Mouse (Mus musculus): ENCODE results near the gene Muc2. TPM values are rescaled to one million over a fixed set of nuclear protein-coding genes. Genes with fewer than 3 reads are reported as not detected.
"Not testable (repeated sequence)": the region's sequence is repeated elsewhere in the genome, so short reads cannot be mapped to it uniquely, and the experiment has no call there.

Muc2 gene
- polyA plus RNA-seq (2015; fragmentation: Nextera tagmentation; extraction: Ambion mirVana): 0.09 and 0.27 TPM in 2 replicates

- Histone ChIP-seq H3K27ac (no peak within 1 kb of the TSS), H3K4me1 (replicated peaks) (peaks cover 5% of the 10 kb centered on the region; the same call in 1 of the 2 replicates), H3K36me3 (no peaks in the 10 kb centered on the region)
Observed at GRCm38 (mm10) chr7:141690040-141690439, at the start of gene Muc2. Gene Muc2, plus strand, starts transcription at chr7:141690340.

GRCm38 (mm10) chr7:141642375-141642774, 47.8 kb upstream of the Muc2 start:
- Histone ChIP-seq H3K4me1 (replicated peaks) (no peaks in the 10 kb centered on the region), H3K4me3 (replicated peaks) (no peak overlapping the region), H3K4me2 (replicated peaks) (no peak overlapping the region), H3K27ac (no peak overlapping the region), H3K36me3 (no peaks in the 10 kb centered on the region), H3K9ac (replicated peaks) (no peak overlapping the region), H3K9me3 (no peaks in the 10 kb centered on the region), H3K27me3 (no peaks in the 10 kb centered on the region)
- 69% methylated on average over 1 of the region's 1 CpGs for WGBS
- no peak for ATAC-seq

More at GRCm38 (mm10) chr7:141690040-141690439, at the start of gene Muc2:
- 88% methylated on average over 8 of the region's 8 CpGs for WGBS
- H3K27me3 ChIP-seq: no peaks in the 10 kb centered on the region
- H3K4me3 ChIP-seq (replicated peaks): no peak within 1 kb of the TSS
- no peaks in the 10 kb centered on the region for H3K9me3 ChIP-seq
- ATAC-seq: no peak
- no peak within 1 kb of the TSS for H3K4me2 ChIP-seq (replicated peaks)
- H3K9ac ChIP-seq (replicated peaks): no peak within 1 kb of the TSS

DNA sequence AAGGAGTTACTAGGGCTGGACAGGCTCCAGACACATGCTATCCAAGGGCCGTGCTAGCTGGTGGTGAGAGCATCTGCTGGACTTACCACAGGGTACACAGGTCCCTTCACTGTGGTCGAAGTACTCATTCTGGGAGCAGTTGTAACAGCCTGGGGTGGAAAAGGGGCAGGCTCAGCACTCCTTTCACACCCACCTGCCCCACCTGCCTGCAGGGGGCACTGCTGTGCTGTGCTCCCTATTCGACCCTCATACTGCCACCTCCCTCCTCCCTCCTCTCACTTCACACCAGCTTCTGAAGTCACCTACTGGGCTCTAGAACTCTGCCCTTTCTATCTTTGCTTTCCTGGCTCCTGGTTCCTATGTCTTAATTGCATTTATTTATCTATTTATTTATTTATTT, 47.0 kb upstream of the Muc2 start:
- no peak for ATAC-seq
- no peaks in the 10 kb centered on the region for H3K9me3 ChIP-seq
- WGBS: 62% methylated on average over 3 of the region's 3 CpGs
- no peak overlapping the region for H3K4me3 ChIP-seq (replicated peaks)
- H3K9ac ChIP-seq (replicated peaks): no peak overlapping the region
- H3K27me3 ChIP-seq: no peaks in the 10 kb centered on the region
- H3K4me2 ChIP-seq (replicated peaks): no peak overlapping the region
- no peak overlapping the region for H3K27ac ChIP-seq
- H3K4me1 ChIP-seq (replicated peaks): no peaks in the 10 kb centered on the region
- H3K36me3 ChIP-seq: no peaks in the 10 kb centered on the region

DNA sequence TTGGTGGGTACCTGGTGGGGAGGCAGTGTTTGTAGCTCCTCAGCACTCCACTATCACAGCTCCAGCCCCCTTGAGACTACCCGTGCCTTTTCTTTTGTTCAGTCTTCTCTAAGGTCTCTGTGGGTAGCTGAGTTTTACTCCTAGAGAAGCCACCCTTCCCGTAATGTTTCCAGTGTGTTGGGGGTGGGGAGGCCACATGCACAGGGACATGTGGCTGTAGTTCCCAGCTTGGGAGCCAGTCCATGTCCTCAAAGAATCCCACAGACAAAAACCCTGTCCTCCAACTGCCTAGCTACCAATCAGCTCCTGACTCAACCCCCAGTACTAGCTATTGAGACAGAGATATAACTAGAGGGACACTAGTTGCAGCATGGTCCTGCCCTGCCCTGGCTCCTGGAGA, 43.1 kb upstream of the Muc2 start:
- Histone ChIP-seq H3K4me1 (replicated peaks) (no peaks in the 10 kb centered on the region), H3K36me3 (no peaks in the 10 kb centered on the region), H3K9ac (replicated peaks) (no peak overlapping the region), H3K4me2 (replicated peaks) (no peak overlapping the region), H3K4me3 (replicated peaks) (no peak overlapping the region), H3K27me3 (no peaks in the 10 kb centered on the region), H3K9me3 (no peaks in the 10 kb centered on the region), H3K27ac (no peak overlapping the region)
- 72% methylated on average over 2 of the region's 2 CpGs for WGBS
- ATAC-seq: no peak

DNA sequence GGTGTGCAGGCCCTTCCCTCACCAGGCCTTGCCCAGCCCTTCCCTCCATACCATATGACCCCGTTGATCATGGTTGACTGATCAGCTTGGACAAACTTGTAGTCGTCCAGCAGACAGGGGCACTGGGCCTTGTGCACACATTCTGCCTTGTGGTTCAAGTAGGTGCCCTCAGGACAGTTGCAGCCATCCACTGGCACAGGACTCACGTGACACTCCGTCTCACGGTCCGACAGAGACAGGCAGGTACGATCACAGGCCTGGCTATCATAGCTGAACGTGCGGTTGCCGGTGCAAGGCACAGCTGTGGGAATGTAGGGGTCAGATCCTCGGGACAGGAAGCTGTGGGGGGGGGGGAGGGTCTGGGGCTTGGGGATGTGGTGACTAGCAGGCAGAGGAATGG, 42.3 kb upstream of the Muc2 start:
- H3K4me1 ChIP-seq (replicated peaks): no peaks in the 10 kb centered on the region
- H3K27ac ChIP-seq: no peak overlapping the region
- no peaks in the 10 kb centered on the region for H3K9me3 ChIP-seq
- 86% methylated on average over 11 of the region's 11 CpGs for WGBS
- H3K36me3 ChIP-seq: no peaks in the 10 kb centered on the region
- H3K27me3 ChIP-seq: no peaks in the 10 kb centered on the region
- H3K4me2 ChIP-seq (replicated peaks): no peak overlapping the region
- no peak overlapping the region for H3K9ac ChIP-seq (replicated peaks)
- ATAC-seq: no peak
- H3K4me3 ChIP-seq (replicated peaks): no peak overlapping the region

DNA sequence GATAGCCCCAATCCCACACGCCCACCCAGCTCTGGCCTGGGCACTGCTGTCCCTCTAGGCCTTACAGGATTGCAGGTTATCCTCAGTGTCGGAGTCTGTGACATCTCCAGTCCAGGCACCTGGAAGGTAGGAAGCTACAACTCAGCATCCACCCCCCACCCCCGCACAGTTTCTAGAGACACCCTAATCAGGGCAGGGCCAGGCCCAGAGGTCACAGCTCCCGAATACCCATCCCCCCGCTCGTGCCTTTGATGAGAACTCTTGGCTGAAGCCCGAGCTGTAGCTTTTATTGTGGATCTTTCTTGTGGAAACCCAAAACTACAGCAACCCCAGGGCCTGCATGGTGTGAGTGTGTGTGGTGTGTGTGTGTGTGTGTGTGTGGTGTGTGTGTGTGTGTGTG, 37.9 kb upstream of the Muc2 start:
- Histone ChIP-seq H3K27ac (no peak overlapping the region), H3K27me3 (no peaks in the 10 kb centered on the region), H3K4me1 (replicated peaks) (0 out of 2 replicates have a peak, but pooled peaks cover 5% of the 10 kb centered on the region), H3K4me2 (replicated peaks) (no peak overlapping the region), H3K9ac (replicated peaks) (no peak overlapping the region), H3K36me3 (no peaks in the 10 kb centered on the region), H3K9me3 (no peaks in the 10 kb centered on the region), H3K4me3 (replicated peaks) (no peak overlapping the region)
- 48% methylated on average over 7 of the region's 7 CpGs for WGBS
- no peak for ATAC-seq

DNA sequence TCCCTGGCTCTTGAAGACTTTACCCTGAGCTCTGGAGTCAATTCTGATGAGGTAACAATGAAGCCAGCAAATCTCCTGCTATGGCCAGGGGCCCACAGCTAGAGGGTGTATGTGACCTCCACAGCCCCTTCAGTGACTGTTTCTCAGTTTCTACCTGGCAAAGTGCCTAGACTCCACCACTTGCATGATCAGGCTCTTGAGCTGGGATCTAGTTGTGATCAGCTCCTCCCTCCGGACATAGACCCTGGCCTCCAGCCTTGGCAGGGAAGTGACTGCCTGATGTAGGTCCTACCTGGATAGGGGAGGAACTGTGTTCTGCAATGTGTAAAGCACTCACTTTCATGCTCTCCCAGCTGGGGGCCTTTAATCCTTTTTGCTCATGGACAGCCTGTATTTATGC, 29.8 kb upstream of the Muc2 start:
- H3K9ac ChIP-seq (replicated peaks): no peak overlapping the region
- ATAC-seq: no peak
- H3K36me3 ChIP-seq: no peaks in the 10 kb centered on the region
- no peaks in the 10 kb centered on the region for H3K9me3 ChIP-seq
- H3K4me3 ChIP-seq (replicated peaks): no peak overlapping the region
- H3K27ac ChIP-seq: no peak overlapping the region
- H3K4me2 ChIP-seq (replicated peaks): no peak overlapping the region
- 88% methylated on average over 1 of the region's 1 CpGs for WGBS
- H3K27me3 ChIP-seq: no peaks in the 10 kb centered on the region
- H3K4me1 ChIP-seq (replicated peaks): no peaks in the 10 kb centered on the region

- no peak for ATAC-seq
- no peak overlapping the region for H3K9ac ChIP-seq (replicated peaks)
- 79% methylated on average over 3 of the region's 3 CpGs for WGBS
Observed at GRCm38 (mm10) chr7:141661481-141661880, 28.7 kb upstream of the Muc2 start.

DNA sequence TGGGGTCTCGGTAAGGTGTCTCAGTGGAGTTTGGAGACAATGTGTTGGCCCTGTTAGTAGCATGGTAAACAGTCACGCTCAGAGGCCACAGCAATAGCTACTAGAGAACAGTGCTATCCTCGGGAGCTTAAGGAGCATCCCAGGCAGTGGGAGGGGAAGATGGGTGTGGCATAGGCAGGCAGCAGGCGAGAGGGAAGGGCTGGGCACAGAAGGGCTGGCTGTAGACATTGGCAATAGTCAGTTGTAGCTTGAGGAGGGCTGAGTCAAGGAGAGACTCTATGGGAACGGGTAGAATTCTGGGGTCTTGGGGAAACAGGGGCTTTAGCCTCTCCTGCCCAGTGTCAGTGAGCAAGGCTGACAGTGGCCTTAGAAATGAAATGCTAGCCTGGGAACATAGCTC, 27.9 kb upstream of the Muc2 start:
- H3K27me3 ChIP-seq: no peaks in the 10 kb centered on the region
- H3K9me3 ChIP-seq: no peaks in the 10 kb centered on the region

More at GRCm38 (mm10) chr7:141661481-141661880, 28.7 kb upstream of the Muc2 start:
- Histone ChIP-seq H3K4me2 (replicated peaks) (no peak overlapping the region), H3K9me3 (no peaks in the 10 kb centered on the region), H3K27ac (no peak overlapping the region), H3K4me1 (replicated peaks) (no peaks in the 10 kb centered on the region), H3K4me3 (replicated peaks) (no peak overlapping the region), H3K27me3 (no peaks in the 10 kb centered on the region), H3K36me3 (no peaks in the 10 kb centered on the region)

GRCm38 (mm10) chr7:141666190-141666589, 23.9 kb upstream of the Muc2 start:
- Histone ChIP-seq H3K4me3 (replicated peaks) (no peak overlapping the region), H3K27ac (no peak overlapping the region), H3K4me2 (replicated peaks) (no peak overlapping the region), H3K36me3 (no peaks in the 10 kb centered on the region), H3K4me1 (replicated peaks) (no peaks in the 10 kb centered on the region), H3K27me3 (no peaks in the 10 kb centered on the region), H3K9ac (replicated peaks) (no peak overlapping the region), H3K9me3 (no peaks in the 10 kb centered on the region)
- WGBS: 16% methylated on average over 4 of the region's 4 CpGs
- ATAC-seq: no peak

More for the DNA sequence above, 27.9 kb upstream of the Muc2 start:
- no peaks in the 10 kb centered on the region for H3K36me3 ChIP-seq
- no peak for ATAC-seq
- WGBS: 56% methylated on average over 5 of the region's 5 CpGs
- no peak overlapping the region for H3K4me3 ChIP-seq (replicated peaks)
- H3K4me1 ChIP-seq (replicated peaks): no peaks in the 10 kb centered on the region
- no peak overlapping the region for H3K27ac ChIP-seq
- H3K4me2 ChIP-seq (replicated peaks): no peak overlapping the region
- no peak overlapping the region for H3K9ac ChIP-seq (replicated peaks)

DNA sequence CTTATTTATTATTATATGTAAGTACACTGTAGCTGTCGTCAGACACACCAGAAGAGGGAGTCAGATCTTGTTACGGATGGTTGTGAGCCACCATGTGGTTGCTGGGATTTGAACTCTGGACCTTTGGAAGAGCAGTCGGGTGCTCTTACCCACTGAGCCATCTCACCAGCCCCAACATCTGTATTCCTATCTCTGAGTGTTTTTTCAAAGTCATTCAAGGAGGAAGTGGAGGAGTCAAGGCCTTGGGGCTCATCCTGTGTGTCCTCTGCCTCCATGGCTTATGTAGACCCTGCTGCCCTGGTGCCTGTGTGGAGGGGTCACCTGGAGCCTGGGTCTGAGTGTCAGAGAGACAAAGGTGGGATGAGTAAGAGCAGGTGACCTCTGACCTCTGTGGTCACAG, 21.0 kb upstream of the Muc2 start:
- H3K27me3 ChIP-seq; H3K9me3 ChIP-seq; H3K27ac ChIP-seq; H3K36me3 ChIP-seq; H3K4me2 ChIP-seq (replicated peaks); ATAC-seq; H3K9ac ChIP-seq (replicated peaks); H3K4me1 ChIP-seq (replicated peaks); H3K4me3 ChIP-seq (replicated peaks): not testable (repeated sequence)
- WGBS: 80% methylated on average over 3 of the region's 3 CpGs

DNA sequence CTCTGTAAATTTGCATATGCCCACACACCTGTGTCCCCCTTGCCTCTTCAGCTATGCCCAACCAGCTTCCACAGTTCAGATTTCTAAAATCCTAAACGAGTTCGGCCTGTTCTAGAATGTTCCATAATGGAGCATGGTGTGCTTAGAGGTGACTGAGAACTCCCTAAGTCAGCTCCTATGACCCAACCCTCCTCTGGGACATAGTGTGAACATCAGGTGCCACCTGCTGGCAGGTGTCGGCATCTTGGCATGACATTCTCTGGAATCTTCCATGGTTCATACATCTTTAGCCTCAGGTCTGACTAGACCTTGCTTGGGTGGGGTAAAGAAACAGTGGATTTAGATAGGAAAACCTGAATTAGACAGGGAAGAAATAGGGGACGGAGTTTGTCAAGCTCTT, 19.1 kb upstream of the Muc2 start:
- no peak overlapping the region for H3K27ac ChIP-seq
- no peak for ATAC-seq
- H3K27me3 ChIP-seq: no peaks in the 10 kb centered on the region
- no peak overlapping the region for H3K4me3 ChIP-seq (replicated peaks)
- H3K9ac ChIP-seq (replicated peaks): no peak overlapping the region
- H3K4me2 ChIP-seq (replicated peaks): no peak overlapping the region
- 88% methylated on average over 4 of the region's 4 CpGs for WGBS
- no peaks in the 10 kb centered on the region for H3K9me3 ChIP-seq
- H3K36me3 ChIP-seq: no peaks in the 10 kb centered on the region
- no peaks in the 10 kb centered on the region for H3K4me1 ChIP-seq (replicated peaks)

DNA sequence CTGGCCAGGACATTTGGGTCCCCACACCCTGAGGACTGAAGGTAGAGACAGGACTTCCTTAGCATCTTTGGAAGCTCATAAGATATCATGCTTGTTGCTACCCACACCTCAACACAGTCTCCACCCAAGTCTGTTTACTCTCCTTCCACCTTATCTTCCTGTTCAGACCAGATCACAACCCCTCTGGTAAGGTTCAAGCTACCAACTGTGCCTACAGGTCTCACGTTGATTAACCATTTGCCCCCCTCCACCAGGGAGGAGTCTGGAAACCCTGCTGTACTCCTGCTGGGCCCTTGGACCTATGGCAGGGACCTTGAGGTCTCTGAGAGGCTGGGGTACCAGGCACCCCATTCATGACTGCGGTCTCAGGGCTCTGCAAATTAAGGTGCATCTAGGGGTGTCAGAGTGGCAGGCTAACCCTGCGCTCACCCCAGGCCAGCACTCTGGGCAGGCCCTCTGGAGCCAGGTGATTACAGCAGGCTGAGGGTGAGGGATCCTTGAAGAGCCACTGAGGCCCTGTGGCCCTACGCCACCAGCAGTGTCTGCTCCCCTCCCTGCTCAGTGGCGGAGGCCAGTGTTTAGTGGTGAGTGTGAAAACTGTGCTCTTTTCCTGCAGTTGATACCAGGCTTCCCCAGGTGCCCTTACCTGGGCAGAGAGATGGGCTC, 18.4 kb upstream of the Muc2 start:
- Histone ChIP-seq H3K27ac (no peak overlapping the region), H3K36me3 (no peaks in the 10 kb centered on the region), H3K27me3 (no peaks in the 10 kb centered on the region), H3K4me2 (replicated peaks) (no peak overlapping the region), H3K4me3 (replicated peaks) (no peak overlapping the region), H3K9ac (replicated peaks) (no peak overlapping the region), H3K4me1 (replicated peaks) (no peaks in the 10 kb centered on the region), H3K9me3 (no peaks in the 10 kb centered on the region)
- ATAC-seq: no peak
- 83% methylated on average over 5 of the region's 5 CpGs for WGBS

All from midbrain, embryonic 13.5 days (tissue).